Mouse (Mus musculus): Measurements from ENCODE around the gene Lrrc73. TPM values are rescaled to one million over a fixed set of nuclear protein-coding genes. Genes with fewer than 3 reads are reported as not detected.

Gene Lrrc73
- polyA plus RNA-seq, 1 experiment from 2014 or later = 5.2 TPM

DNA sequence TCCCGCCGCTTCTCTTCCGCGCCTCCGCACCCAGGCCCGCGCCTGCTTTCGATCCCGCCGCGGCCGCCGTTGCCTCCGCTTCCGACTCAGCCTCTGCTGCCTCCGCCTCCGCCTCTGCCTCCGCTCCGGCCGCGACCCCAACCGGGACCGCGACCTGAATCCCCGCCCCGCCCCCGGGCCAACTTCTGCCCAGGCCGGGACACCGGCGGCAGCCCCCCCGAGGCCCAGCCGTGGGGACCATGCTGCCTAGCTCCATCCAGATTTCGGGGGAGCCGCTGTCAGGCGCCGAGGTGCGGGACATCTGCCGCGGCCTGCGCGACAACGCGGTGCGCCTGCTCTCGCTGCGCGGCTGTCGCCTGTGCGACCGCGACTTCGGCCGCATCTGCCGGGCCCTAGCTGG, 775 bp downstream of the Lrrc73 start:
- Histone ChIP-seq H3K4me3 (ENCODE audit: low read depth, low read length) (peak overlapping the region; percentile 57), H3K36me3 (ENCODE audit: insufficient read depth, low read length) (peaks cover 30% of the 10 kb centered on the region; the same call in 1 of the 2 replicates), H3K9me3 (ENCODE audit: low read length) (no peaks in the 10 kb centered on the region), H3K9ac (replicated peaks; ENCODE audit: low read depth) (0 out of 2 replicates have a peak overlapping the region, but pooled peaks have one; percentile 19), H3K27me3 (replicated peaks; ENCODE audit: insufficient read depth, low read length) (peaks cover 9% of the 10 kb centered on the region; the same call in 1 of the 2 replicates), H3K4me2 (replicated peaks; ENCODE audit: low read depth, low read length) (peak overlapping the region; percentile 97), H3K4me1 (ENCODE audit: insufficient read depth, low read depth, low read length) (peaks cover 4% of the 10 kb centered on the region), H3K27ac (ENCODE audit: low read length) (no peak overlapping the region)
- ATAC-seq (peak; percentile 21), DNase-seq (ENCODE audit: low spot score) (no peak)
- WGBS = under 1% methylated on average over 29 of the region's 54 CpGs
- TF ChIP-seq EP300 (IDR thresholded peaks at IDR 0.05) (no peak), CTCF (IDR thresholded peaks at IDR 0.05) (no peak)

DNA sequence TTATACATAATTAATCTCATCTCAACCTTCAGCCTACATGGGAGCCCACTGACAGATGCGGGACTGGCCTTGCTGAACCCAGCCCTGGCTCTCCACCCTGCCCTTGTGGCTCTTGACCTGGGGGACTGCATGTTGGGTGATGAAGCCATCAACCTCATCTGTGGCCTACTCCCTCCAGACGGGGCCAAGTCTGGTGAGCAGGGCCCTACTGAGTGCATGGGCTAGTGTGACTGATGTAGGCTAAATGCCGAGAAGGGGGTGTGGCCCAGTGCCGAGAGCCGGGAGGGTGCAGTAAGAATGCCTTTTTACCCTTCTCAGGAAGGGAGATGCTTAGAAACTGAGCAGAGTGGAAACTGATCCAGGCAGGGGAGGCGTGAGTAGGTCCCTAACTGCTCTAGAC, 1.8 kb downstream of the Lrrc73 start:
- Histone ChIP-seq H3K4me3 (ENCODE audit: low read depth, low read length) (no peak overlapping the region), H3K36me3 (ENCODE audit: insufficient read depth, low read length) (peaks cover 34% of the 10 kb centered on the region), H3K9ac (replicated peaks; ENCODE audit: low read depth) (no peak overlapping the region), H3K9me3 (ENCODE audit: low read length) (no peaks in the 10 kb centered on the region), H3K27me3 (replicated peaks; ENCODE audit: insufficient read depth, low read length) (peaks cover 9% of the 10 kb centered on the region; the same call in 1 of the 2 replicates), H3K4me1 (ENCODE audit: insufficient read depth, low read depth, low read length) (peaks cover 3% of the 10 kb centered on the region; the same call in 1 of the 2 replicates), H3K27ac (ENCODE audit: low read length) (no peak overlapping the region), H3K4me2 (replicated peaks; ENCODE audit: low read depth, low read length) (no peak overlapping the region)
- ATAC-seq (no peak), DNase-seq (ENCODE audit: low spot score) (no peak)
- WGBS = 26% methylated on average over 6 of the region's 6 CpGs
- no peak for TF ChIP-seq CTCF (IDR thresholded peaks at IDR 0.05)

DNA sequence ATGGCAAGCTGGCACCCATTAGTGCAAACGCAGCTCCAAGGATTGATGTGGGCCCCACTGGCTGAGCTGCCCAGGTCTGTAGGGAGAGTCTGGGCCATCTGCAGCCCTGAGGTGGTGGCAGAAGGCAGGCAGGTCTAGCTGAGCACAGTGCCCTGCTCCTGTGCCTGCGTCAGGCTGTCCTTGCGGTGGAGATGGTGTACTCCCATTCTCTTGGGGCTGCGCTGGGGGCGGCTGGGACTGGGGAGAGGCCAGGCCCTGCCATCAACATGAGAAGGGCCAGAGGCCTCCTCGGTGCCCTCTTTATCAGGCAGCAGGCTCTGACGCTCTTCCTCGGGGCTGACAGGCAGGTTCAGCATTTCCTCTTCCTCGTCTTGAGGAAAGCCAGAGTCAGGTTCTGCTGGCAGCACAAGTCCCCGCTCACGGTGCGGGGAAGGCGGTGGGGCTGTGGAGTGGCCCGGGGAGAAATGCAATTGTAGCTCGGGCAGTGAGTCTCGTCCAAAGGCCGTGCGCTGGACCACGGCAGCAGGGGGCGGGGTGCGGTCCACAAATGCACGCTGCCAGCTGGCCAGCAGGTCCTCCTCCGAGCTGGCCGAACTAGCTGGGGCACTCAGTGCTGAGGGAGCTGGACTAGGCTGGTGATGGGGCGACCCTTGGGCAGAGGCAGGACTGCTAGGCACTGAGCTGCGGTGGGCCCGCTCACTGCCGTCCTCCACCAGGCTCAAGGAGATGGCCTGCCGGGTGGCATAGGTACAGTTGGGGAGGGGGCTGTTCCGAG, 5.1 kb downstream of the Lrrc73 start:
- 0 out of 2 replicates have a peak overlapping the region, but pooled peaks have one; percentile 9 for H3K27ac ChIP-seq (ENCODE audit: low read length)
- H3K4me3 ChIP-seq (ENCODE audit: low read depth, low read length) = no peak overlapping the region
- 83% methylated on average over 29 of the region's 30 CpGs for WGBS
- peaks cover 9% of the 10 kb centered on the region; the same call in 1 of the 2 replicates for H3K27me3 ChIP-seq (replicated peaks; ENCODE audit: insufficient read depth, low read length)
- no peaks in the 10 kb centered on the region for H3K9me3 ChIP-seq (ENCODE audit: low read length)
- no peak overlapping the region for H3K4me2 ChIP-seq (replicated peaks; ENCODE audit: low read depth, low read length)
- ATAC-seq = no peak
- peaks cover under 1% of the 10 kb centered on the region; the same call in 1 of the 2 replicates for H3K4me1 ChIP-seq (ENCODE audit: insufficient read depth, low read depth, low read length)
- H3K9ac ChIP-seq (replicated peaks; ENCODE audit: low read depth) = no peak overlapping the region
- peaks cover 38% of the 10 kb centered on the region for H3K36me3 ChIP-seq (ENCODE audit: insufficient read depth, low read length)
- no peak for DNase-seq (ENCODE audit: low spot score)
- TF ChIP-seq CTCF (IDR thresholded peaks at IDR 0.05) (no peak), EP300 (IDR thresholded peaks at IDR 0.05) (no peak)

DNA sequence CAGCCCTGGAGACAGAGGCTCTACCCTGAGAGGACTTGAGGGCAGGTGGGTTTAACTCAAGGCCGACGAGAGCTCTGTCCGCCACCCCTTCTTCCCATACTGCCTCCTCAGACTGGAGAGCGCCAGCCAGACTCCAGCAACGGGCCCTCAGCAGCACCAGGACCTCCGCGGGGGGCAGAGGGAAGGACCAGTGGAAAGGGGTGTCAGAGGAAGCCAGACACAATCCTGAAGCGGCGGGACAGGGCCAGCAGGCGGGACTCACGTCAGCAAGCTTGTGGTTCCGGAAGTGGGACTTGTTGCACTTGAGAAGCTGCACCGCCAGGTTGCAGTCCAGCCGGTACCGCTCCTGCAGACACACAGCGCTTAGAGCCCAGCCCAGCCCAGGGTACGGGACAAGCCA, 6.3 kb downstream of the Lrrc73 start:
- H3K27ac ChIP-seq (ENCODE audit: low read length) = no peak overlapping the region

DNA sequence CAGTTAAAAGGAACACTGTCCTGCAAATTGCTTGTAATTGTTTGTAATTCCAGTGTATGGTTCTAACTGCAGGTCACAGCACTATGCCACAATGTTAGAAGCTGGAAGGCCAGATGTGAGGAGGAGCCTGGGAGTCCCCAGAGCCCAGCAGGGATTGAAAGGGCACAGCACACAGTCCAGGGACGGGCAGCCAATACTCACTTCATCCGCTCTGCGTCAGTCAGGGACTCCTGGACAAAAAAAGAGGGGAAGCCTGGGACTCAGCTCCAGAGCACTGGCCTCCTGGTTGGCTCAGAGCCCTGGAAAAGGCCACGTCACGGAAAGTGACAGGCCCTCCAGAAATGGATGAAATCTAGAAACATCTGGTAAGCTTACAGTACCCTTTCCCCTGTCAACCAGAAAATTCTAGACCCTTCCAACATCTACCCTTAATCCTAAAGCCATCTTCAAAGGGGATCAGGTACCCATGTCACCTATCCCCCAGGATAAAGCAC, 8.9 kb downstream of the Lrrc73 start:
- 86% methylated on average over 5 of the region's 5 CpGs for WGBS
- peaks cover 43% of the 10 kb centered on the region for H3K36me3 ChIP-seq (ENCODE audit: insufficient read depth, low read length)
- ATAC-seq = no peak
- no peak overlapping the region for H3K4me2 ChIP-seq (replicated peaks; ENCODE audit: low read depth, low read length)
- no peak overlapping the region for H3K27ac ChIP-seq (ENCODE audit: low read length)
- no peak overlapping the region for H3K4me3 ChIP-seq (ENCODE audit: low read depth, low read length)
- no peak for TF ChIP-seq CTCF (IDR thresholded peaks at IDR 0.05)
- TF ChIP-seq EP300 (IDR thresholded peaks at IDR 0.05) = no peak
- no peaks in the 10 kb centered on the region for H3K9me3 ChIP-seq (ENCODE audit: low read length)
- DNase-seq (ENCODE audit: low spot score) = no peak
- H3K4me1 ChIP-seq (ENCODE audit: insufficient read depth, low read depth, low read length) = no peaks in the 10 kb centered on the region
- H3K9ac ChIP-seq (replicated peaks; ENCODE audit: low read depth) = no peak overlapping the region
- H3K27me3 ChIP-seq (replicated peaks; ENCODE audit: insufficient read depth, low read length) = no peaks in the 10 kb centered on the region

More for the DNA sequence above, 6.3 kb downstream of the Lrrc73 start:
- Histone ChIP-seq H3K36me3 (ENCODE audit: insufficient read depth, low read length) (peaks cover 43% of the 10 kb centered on the region), H3K4me3 (ENCODE audit: low read depth, low read length) (no peak overlapping the region), H3K4me1 (ENCODE audit: insufficient read depth, low read depth, low read length) (no peaks in the 10 kb centered on the region), H3K27me3 (replicated peaks; ENCODE audit: insufficient read depth, low read length) (0 out of 2 replicates have a peak, but pooled peaks cover under 1% of the 10 kb centered on the region), H3K4me2 (replicated peaks; ENCODE audit: low read depth, low read length) (no peak overlapping the region), H3K9me3 (ENCODE audit: low read length) (no peaks in the 10 kb centered on the region), H3K9ac (replicated peaks; ENCODE audit: low read depth) (no peak overlapping the region)
- DNase-seq (ENCODE audit: low spot score) (no peak), ATAC-seq (no peak)
- no peak for TF ChIP-seq EP300 (IDR thresholded peaks at IDR 0.05)
- TF ChIP-seq CTCF (IDR thresholded peaks at IDR 0.05) = no peak
- 81% methylated on average over 16 of the region's 17 CpGs for WGBS

DNA sequence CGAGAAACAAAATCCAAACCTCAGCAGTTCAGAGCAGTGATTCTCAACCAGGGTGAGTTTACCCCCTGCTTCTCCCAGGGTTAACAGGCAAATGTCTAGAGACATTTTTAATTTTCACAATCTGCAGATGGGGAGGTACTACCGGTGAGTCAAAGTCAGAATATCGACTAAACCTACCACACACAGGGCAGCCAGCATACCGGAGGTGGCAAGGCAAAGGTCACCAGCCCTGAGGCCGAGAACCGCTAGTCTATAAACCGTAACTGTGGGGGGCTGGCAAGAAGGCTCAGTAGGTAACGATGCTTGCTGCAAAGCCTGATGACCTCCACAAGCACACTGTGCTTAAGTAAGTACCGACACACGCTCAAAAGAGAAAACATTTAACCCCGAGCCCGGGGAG, 12.2 kb downstream of the Lrrc73 start:
- no peak for TF ChIP-seq EP300 (IDR thresholded peaks at IDR 0.05)
- TF ChIP-seq CTCF (IDR thresholded peaks at IDR 0.05) = no peak
- 83% methylated on average over 12 of the region's 12 CpGs for WGBS
- H3K27me3 ChIP-seq (replicated peaks; ENCODE audit: insufficient read depth, low read length) = no peaks in the 10 kb centered on the region
- H3K36me3 ChIP-seq (ENCODE audit: insufficient read depth, low read length) = peaks cover 30% of the 10 kb centered on the region; the same call in 1 of the 2 replicates
- H3K4me1 ChIP-seq (ENCODE audit: insufficient read depth, low read depth, low read length) = no peaks in the 10 kb centered on the region
- H3K4me3 ChIP-seq (ENCODE audit: low read depth, low read length) = no peak overlapping the region
- H3K9ac ChIP-seq (replicated peaks; ENCODE audit: low read depth) = no peak overlapping the region
- no peaks in the 10 kb centered on the region for H3K9me3 ChIP-seq (ENCODE audit: low read length)
- no peak for DNase-seq (ENCODE audit: low spot score)
- no peak overlapping the region for H3K4me2 ChIP-seq (replicated peaks; ENCODE audit: low read depth, low read length)
- ATAC-seq = no peak
- H3K27ac ChIP-seq (ENCODE audit: low read length) = 0 out of 2 replicates have a peak overlapping the region, but pooled peaks have one; percentile 26

Data from lung, postnatal 0 days (tissue).